Mouse (Mus musculus) erythroblast, adult 5-6 weeks (primary cell): ENCODE results near the gene Mmrn2. TPM values are rescaled to one million over a fixed set of nuclear protein-coding genes. Genes with fewer than 3 reads are reported as not detected.
"Not testable (repeated sequence)": the region's sequence is repeated elsewhere in the genome, so short reads cannot be mapped to it uniquely, and the experiment has no call there.

Source experiments
- ATAC-seq: replicated peaks from 2 replicates; pipeline ENCODE4 v1.8.0; 2016; ENCODE audit warnings: moderate number of reproducible peaks, mild to moderate bottlenecking, moderate TSS enrichment, inconsistent platforms; ENCODE audit not compliant: poor library complexity, low FRiP score, severe bottlenecking
- total RNA-seq, 2 experiments: library from RNA; stranded (forward) in 1 of 2; stranded (reverse) in 1 of 2; fragments of 150-400 nt in 1 of 2; fragments of 200-764, 138-1000 nt in 1 of 2; gene quantifications; 2 replicates each; pipeline versions ENCODE4 v1.2.3 to v1.2.4; 2015 to 2017; ENCODE audit warnings: low replicate concordance in 2 of 2

Gene Mmrn2
- total RNA-seq, 2 experiments from 2014 or later: not detected

GRCm38 (mm10) chr14:34359676-34360244 lies 15.5 kb upstream of the Mmrn2 start:
- no peak for ATAC-seq

- ATAC-seq: no peak
Measured at GRCm38 (mm10) chr14:34360251-34360650, 15.0 kb upstream of the Mmrn2 start.

GRCm38 (mm10) chr14:34362135-34362534 lies 13.1 kb upstream of the Mmrn2 start:
- no peak for ATAC-seq

GRCm38 (mm10) chr14:34362726-34363445 lies 12.4 kb upstream of the Mmrn2 start:
- no peak for ATAC-seq

GRCm38 (mm10) chr14:34363490-34364253 lies 11.6 kb upstream of the Mmrn2 start:
- no peak for ATAC-seq

- ATAC-seq: not testable (repeated sequence)
Measured at GRCm38 (mm10) chr14:34364254-34365146, 10.8 kb upstream of the Mmrn2 start.

- no peak for ATAC-seq
Measured at GRCm38 (mm10) chr14:34365147-34365507, 10.1 kb upstream of the Mmrn2 start.

- ATAC-seq: no peak
Measured at GRCm38 (mm10) chr14:34370203-34370602, 5.1 kb upstream of the Mmrn2 start.

GRCm38 (mm10) chr14:34370921-34371320 lies 4.3 kb upstream of the Mmrn2 start:
- no peak for ATAC-seq

GRCm38 (mm10) chr14:34371763-34372162 lies 3.5 kb upstream of the Mmrn2 start:
- ATAC-seq: peak; percentile 35; the same call in 1 of the 2 replicates

- no peak for ATAC-seq
Measured at GRCm38 (mm10) chr14:34372646-34373045, 2.6 kb upstream of the Mmrn2 start.

GRCm38 (mm10) chr14:34373581-34373980 lies 1.7 kb upstream of the Mmrn2 start:
- no peak for ATAC-seq

GRCm38 (mm10) chr14:34374577-34374976 lies 688 bp upstream of the Mmrn2 start, which contains the start of gene Sncg:
Gene Sncg (minus strand): TSS chr14:34374789.
- no peak for ATAC-seq

GRCm38 (mm10) chr14:34375941-34376340 lies 676 bp downstream of the Mmrn2 start:
- no peak for ATAC-seq

GRCm38 (mm10) chr14:34377121-34377520 lies 1.9 kb downstream of the Mmrn2 start:
- no peak for ATAC-seq

- no peak for ATAC-seq
Measured at GRCm38 (mm10) chr14:34378560-34379331, 3.5 kb downstream of the Mmrn2 start.

- ATAC-seq: no peak
Measured at GRCm38 (mm10) chr14:34382921-34383704, 7.8 kb downstream of the Mmrn2 start.

GRCm38 (mm10) chr14:34393295-34393694 lies 18.0 kb downstream of the Mmrn2 start:
- ATAC-seq: no peak
